Mouse (Mus musculus): ENCODE data around the gene Olfr1359.
A peak's percentile ranks its signal among the peaks of the same experiment; 100 is the strongest.
"Not testable (repeated sequence)": the region's sequence is repeated elsewhere in the genome, so short reads cannot be mapped to it uniquely, and the experiment has no call there.

Gene Olfr1359

DNA sequence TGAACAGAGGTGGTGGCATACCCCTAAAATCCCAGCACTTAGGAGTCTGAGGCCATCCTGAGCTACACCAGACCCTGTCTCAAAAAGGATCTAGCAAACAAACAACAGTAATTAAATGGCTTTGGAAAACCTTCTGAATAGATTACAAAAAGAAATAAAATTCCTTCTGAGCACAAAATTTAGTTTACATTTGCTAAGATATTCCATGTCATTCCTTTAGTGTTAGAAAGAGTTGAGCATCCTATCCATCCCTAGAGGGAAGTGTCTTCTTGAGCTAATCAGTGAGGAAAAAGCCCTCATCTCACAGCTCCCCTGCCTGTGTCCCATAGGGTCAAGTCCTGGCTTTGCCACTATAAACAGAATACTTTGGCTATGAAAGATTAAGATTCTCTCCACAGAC is at the start of gene Olfr1359:
Olfr1359 (plus strand) TSS at position 301 of the 400 bp plus-strand sequence.
- DNase-seq (ENCODE audit: low spot score), result no peak

DNA sequence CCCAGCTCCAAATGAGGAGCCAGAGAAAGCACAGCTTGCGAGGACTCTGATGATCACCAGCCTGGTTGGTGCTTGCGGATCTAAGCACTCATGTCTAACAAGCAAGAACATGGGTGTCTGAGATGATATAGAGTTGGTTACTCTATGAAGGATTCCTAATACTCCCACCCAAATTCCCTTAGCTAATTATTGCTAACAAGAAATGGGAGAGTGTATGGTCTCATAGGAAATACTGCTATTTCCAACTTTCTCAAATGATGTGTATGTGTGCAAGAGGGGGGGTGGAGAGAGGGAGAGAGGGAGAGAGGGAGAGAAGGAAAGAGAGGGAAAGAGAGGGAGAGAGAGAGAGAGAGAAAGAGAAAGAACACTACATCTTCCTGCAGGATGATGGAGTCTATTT is 34.6 kb upstream of the Olfr1359 start, which contains the start of gene Olfr1361:
Olfr1361 (minus strand) TSS at position 101 of the 400 bp plus-strand sequence.
- DNase-seq (ENCODE audit: low spot score), result no peak

DNA sequence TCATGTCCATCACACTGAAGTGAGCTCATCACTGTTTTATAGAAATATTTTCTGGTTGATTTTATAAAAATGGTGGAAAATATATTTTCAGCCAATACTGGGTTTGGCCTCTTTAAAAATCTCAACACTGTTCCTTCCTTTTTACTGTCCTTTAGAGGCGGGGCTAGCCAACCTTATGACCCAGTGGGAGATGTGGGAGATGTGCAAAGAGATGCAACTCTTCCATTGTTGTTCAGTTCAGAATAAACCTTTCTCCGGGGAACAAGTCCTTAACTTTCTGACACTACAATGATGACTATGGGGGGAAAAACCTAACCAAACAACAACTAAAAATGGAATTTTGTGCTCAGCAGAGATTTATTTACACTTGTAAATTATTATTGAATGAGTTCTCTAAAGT is 20.6 kb upstream of the Olfr1359 start, which contains the start of gene Olfr1360:
Olfr1360 (minus strand) TSS at position 101 of the 400 bp plus-strand sequence.
- no peak for DNase-seq (ENCODE audit: low spot score)

DNA sequence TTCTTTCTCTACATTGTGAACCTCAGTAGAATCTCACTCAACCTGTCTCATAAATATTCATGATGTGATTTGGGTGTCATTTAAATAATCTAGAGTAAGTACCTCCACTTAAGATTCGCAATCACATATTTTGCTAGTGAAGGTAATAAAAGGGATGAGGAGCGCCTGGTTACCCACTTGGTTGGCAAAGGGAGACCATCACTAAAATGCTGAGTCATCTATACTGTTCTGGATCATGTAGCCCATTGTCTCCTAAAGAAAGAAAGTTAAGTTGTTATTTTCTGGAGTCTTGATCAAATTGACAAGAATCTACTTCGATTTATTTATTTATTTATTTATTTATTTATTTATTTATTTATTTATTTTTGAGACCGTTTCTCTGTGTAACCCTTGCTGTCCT is 8.8 kb downstream of the Olfr1359 start:
- no peak for DNase-seq (ENCODE audit: low spot score)

DNA sequence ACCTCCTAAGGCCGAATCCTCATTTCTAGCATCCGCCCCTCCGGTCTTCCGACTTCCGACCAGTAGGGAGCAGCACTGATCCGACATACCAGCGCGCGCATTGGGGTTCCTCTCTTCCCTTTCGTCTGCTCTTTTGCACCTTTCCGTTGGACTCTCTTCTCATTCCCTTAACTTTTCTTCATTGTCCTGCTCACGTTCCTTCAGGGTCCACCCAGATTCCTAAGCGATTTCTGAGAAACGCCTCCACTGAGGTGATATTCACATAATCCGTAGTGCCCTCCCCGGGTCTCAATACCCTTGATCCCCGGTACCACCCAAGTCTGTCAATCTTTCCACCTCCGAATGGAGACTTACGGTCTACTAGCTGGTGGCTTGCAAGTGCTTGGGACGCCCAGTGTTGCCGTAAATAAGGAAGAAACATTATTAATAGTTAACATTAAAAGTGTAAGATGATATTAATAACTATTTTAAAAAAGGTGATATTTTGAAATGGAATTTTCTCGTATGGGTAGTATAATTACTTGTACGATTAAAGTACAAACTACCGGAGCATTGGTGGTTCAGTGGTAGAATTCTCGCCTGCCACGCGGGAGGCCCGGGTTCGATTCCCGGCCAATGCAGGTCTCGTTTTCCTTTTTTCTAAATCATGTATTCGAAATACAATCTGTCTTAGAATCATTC is 12.3 kb downstream of the Olfr1359 start:
- peak; percentile 91 for DNase-seq (ENCODE audit: low spot score)

DNA sequence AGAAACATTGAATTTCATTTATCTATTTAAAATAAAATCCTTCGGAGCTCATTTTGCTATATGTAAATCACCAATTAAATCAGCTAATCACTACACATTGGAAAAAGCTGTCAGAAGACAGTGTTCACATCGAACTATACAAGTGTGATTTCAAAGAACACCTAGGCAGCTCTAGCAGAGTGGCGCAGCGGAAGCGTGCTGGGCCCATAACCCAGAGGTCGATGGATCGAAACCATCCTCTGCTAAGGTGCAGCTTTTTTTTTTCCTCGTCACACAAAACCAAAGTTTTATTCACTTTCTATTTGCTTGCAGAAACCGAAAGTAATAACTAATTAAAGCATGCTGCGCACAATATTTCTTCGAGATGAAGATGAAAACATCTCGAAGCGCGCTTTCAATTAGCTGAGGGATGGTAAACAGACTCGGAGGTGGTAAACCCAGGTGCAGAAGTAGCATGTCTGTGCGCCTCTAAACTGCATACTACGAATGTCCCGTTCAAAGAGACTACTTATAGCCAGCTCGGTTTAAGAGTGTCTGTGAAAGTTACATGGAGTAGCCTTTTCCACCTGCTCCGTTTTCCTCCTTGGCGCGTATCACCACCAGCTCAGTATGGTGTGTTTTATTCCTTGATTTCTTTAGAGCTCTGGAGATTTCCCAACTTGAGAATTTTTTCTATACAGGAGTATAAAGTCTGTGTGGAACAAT is 13.1 kb downstream of the Olfr1359 start:
- peak; percentile 78 for DNase-seq (ENCODE audit: low spot score)

DNA sequence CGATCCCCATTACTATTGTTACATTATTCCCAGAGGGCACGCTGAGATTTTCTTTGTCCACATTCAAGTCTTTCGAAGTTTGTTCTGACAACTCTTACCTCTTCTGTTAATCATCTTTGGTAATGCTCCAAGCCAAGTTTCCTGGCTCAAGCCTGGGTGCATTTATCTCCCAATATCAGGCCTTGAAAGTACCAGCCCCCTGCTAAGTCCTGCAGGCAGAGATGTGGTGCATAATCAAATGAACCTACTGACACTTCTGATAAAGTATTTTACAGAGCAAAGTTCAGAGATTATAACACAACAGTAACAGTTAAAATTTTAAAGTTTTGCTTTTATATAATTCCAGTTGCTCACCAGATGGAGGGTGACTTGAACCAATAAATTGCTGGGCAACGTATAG is 13.8 kb downstream of the Olfr1359 start:
- no peak for DNase-seq (ENCODE audit: low spot score)

DNA sequence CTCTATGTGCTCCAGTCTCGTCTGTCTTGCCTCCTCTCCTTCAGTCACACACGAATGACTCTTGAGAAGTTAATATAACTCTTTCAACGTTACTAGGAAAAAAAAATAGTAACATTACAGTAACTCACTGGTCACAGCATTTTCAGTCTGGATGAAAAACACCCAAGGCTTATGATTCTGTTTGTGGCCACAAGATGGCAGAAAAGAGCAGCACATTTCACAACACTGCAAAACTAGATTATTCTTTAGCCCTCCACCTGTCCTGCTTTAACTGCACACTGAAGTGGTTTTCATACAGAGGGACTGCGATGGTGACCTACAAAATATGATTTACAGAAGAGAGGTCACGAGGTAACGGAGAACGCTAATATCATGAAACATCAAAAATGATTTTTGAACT is 16.8 kb downstream of the Olfr1359 start:
- peak; percentile 69 for DNase-seq (ENCODE audit: low spot score)

DNA sequence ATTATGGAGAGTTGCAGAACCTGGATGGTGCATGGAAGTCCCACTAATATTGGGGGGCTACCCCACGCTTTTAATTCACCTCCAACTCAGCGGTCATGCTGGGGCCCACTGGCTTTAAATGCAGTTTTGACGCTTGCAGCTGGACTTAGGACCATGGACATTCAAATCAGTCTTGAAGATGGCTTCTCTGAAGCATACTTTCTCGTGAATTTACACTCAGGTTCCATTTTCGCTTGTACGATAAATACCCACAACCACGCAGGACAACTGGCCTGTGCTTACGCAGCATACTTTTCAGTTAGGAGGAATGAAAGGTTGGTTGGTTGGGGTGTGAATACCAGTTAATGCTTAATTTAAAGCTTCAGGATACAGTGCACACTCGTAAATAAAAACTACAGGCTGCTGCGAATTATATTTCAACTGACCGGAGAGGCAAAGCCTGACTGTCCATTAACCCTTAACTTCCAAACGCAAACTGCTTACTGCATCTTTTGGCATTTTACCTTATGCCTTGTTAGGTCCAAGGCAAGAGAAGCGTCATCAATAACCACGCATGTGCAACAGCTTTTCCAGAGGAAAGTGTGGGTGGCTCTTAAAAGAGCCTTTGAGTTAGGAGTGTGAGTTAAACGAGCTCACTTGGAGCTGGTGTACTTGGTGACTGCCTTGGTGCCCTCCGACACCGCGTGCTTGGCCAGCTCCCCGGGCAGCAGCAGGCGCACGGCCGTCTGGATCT is 17.4 kb downstream of the Olfr1359 start:
- no peak for DNase-seq (ENCODE audit: low spot score)

DNA sequence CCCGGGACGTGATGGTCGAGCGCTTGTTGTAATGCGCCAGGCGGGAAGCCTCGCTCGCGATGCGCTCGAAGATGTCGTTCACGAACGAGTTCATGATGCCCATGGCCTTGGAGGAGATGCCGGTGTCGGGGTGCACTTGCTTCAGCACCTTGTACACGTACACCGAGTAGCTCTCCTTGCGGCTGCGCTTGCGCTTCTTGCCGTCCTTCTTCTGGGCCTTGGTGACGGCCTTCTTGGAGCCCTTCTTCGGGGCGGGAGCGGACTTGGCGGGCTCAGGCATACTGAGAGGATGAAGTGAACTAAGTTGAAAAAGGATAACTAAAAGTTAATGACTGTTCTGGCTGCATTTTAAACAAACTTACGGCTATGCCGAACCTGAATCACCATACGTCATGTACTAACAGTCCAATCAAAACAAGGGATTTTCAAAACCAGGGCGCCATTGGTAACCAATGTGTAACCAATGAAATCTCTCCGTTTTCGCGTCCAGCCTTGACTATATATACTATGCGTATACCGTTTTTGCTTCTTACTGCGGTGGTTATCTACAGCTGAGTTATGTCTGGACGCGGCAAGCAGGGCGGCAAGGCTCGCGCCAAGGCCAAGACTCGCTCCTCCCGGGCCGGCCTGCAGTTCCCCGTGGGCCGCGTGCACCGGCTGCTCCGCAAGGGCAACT is 18.1 kb downstream of the Olfr1359 start, which contains the start of the genes Hist1h2bl and Hist1h2ai:
Hist1h2bl (minus strand) TSS at position 280 of the 676 bp plus-strand sequence.
Hist1h2ai (plus strand) TSS at position 559 of the 676 bp plus-strand sequence.
- DNase-seq (ENCODE audit: low spot score), result peak; percentile 91

DNA sequence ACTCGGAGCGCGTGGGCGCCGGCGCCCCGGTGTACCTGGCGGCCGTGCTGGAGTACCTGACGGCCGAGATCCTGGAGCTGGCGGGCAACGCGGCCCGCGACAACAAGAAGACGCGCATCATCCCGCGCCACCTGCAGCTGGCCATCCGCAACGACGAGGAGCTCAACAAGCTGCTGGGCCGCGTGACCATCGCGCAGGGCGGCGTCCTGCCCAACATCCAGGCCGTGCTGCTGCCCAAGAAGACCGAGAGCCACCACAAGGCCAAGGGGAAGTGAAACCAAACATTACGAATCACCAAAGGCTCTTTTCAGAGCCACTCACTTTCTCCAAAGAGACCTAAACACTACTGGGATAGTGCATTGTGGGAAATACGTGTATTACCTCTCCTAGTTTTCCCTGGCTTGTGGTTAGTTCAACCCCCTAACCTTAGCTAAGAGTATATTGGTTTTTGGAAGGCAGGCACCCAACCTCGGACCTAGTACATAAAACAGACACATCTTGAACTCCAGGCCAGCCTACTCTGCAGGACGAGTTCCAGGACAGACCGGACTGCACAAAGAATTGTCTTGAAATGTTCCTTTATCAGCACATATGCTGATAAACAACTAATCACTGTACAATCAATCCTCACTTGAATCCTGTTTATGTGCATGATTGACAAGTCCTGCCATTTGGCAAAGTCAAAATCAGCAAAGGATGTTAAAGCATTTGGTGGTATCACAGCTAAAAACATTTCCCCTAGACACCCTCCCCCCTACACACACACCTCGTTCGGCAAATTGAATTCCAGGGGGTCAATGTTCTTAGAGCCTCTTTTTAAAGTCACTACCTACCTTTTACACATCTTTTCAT is 18.9 kb downstream of the Olfr1359 start:
- peak; percentile 16 for DNase-seq (ENCODE audit: low spot score)

DNA sequence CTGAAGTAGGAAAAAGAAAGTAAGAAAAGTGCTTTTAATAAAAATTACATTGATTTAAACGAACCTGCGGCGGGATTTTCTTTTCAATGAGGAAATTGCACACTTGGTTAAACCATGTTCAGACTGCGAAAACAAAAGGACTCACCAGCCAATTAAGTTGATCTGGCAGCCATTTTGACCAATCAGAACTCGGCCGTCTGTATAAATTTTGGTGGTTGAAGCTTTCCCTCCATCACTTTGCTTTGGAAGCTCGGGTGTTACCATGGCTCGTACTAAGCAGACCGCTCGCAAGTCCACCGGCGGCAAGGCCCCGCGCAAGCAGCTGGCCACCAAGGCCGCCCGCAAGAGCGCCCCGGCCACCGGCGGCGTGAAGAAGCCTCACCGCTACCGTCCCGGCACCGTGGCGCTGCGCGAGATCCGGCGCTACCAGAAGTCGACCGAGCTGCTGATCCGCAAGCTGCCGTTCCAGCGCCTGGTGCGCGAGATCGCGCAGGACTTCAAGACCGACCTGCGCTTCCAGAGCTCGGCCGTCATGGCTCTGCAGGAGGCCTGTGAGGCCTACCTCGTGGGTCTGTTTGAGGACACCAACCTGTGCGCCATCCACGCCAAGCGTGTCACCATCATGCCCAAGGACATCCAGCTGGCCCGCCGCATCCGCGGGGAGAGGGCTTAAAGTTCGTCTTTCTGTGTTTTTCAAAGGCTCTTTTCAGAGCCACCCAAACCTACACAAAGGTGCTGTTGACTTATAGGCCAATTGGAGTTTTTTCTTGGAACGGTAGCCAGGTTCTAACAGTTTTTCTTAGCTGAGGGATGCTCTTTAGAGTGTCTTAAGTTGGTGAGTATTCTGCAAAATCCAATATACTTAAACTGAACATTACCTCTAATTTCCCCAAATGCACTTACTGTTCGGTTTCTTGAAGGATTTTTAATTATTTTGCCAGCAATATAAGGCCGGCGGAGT is 19.8 kb downstream of the Olfr1359 start, which contains the start of gene Hist1h3h:
Hist1h3h (plus strand) TSS at position 263 of the 961 bp plus-strand sequence.
- DNase-seq (ENCODE audit: low spot score), result peak; percentile 91

DNA sequence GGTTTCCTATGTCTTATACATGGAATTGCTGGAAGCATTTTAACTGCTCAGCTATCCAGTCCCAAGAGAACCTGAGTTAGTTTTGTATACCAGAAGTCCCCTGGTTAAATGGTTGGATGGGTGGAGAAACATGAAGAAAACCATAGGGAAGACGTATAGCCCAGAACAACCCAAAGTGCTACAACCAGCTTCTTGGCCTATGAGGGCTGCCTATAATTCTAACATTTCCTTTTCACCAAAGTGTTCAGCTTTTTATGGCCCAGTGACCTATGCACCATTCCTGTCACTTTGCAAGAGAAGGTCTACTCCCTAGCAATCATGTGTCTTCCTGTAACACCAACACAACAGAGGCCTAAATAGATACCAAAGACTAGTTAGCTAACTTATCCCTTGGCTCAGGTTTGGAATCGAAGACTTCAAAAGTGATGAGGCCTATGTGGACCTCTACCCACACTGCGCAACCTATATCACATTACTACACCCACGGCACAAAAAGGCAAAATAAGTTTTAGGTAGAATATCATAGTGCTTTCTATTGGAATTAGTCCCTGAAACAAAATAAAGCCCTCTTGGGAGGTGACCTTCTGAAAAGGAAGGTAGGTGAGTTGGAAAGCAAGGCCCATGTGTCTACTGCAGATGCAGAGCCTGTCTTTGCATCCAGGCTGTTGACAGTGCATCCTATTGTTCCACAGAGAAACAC is 20.6 kb downstream of the Olfr1359 start:
- DNase-seq (ENCODE audit: low spot score), result no peak

DNA sequence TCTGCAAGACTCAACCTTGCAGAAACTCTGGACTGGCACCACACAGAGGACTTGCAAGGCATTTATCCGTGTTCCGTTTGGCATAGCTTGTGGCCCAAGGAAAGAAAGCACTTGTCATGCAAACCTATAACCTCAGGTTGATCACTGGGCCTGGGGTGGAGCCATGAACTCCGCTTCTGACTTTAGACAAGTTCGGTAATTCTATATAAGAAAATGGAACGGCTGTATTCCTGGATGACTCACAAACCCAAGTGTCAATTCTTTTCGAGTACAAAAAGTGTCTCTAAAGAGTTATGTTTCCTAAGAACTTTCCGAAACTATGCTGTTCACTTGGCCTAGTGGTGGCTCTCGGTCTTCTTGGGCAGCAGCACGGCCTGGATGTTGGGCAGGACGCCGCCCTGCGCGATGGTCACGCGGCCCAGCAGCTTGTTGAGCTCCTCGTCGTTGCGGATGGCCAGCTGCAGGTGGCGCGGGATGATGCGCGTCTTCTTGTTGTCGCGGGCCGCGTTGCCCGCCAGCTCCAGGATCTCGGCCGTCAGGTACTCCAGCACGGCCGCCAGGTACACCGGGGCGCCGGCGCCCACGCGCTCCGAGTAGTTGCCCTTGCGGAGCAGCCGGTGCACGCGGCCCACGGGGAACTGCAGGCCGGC is 23.3 kb downstream of the Olfr1359 start:
- DNase-seq (ENCODE audit: low spot score), result not testable (repeated sequence)

DNA sequence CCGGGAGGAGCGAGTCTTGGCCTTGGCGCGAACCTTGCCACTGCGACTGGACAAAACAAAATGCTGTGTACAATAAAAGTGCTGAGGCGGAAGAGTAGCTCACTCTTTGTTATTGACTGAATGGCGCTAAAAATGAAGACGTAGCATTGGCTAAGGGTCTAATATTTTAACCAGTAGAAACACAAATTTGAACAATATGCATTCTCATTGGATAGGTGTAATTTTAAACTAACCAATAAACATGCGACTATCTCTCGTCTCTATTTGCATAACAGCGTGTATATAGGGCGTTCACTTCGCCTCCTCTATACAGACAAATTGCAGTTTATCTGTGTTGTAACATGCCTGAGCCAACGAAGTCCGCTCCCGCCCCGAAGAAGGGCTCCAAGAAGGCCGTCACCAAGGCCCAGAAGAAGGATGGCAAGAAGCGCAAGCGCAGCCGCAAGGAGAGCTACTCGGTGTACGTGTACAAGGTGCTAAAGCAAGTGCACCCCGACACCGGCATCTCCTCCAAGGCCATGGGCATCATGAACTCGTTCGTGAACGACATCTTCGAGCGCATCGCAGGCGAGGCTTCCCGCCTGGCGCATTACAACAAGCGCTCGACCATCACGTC is 24.0 kb downstream of the Olfr1359 start, which contains the start of gene Hist1h2bm:
Hist1h2bm (plus strand) TSS at position 288 of the 616 bp plus-strand sequence.
- peak; percentile 70 for DNase-seq (ENCODE audit: low spot score)

DNA sequence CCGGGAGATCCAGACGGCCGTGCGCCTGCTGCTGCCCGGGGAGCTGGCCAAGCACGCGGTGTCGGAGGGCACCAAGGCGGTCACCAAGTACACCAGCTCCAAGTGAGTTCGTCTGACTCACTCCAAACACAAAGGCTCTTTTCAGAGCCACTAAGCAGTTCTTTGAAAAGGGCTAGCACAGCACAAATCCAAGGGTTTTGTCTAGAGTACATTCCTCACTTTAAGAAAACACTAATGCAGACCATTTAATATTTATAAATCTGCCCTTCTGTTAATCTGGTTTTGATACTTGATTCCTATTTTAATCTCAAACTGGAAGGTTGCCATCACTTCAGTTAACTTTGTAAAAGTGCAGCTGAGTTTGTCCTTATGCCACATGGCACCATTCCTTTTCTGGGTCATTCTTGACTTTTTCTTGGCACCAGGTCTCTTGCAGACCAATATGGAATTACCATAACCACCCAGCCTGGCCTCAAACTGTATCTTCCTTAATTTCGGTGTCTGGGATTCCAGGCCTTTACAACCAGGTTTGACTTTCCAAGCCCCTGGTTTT is 24.5 kb downstream of the Olfr1359 start:
- DNase-seq (ENCODE audit: low spot score), result no peak

DNA sequence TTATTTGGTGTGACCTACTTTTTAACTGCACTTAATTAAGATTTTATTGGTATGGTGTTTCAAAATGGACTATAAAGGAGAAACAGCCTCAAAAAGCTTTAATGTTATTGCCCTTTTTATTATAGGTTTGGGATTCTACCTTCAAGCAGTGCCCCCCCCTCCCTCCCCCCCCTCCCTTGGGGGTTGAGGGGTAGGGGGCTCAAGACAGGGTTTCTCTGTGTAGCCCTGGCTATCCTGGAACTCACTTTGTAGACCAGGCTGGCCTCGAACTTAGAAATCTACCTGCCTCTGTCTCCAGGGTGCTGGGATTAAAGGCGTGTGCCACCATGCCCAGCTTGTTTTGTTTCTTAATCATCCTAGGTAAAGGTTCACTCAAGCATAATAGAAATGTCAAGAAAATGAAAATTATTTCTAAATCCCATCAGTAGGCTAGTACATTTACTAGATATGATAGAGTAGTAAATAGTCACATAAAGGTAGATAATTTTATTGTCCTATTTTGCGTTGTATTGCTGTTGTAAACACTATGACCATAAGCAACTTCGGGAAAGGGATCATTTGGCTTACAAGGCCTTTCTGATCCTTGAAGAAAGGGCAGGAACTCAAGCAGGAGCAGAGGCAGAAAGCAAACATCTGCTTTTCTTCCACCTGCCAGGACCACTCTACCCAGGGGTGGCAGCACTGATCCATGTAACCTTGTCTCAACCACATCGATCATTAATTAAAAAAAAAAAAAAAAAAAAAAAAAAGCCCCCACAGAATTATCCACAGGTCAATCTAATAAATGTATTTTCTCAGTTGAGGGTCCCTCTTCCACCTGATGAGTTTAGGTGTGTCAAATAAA is 25.3 kb downstream of the Olfr1359 start:
- no peak for DNase-seq (ENCODE audit: low spot score)

Measured in layer of hippocampus, adult 11-12 months (tissue).